Mouse (Mus musculus) lung, adult 10 weeks (tissue): Measurements from ENCODE around the gene Vmn1r29. TPM values are rescaled to one million over a fixed set of nuclear protein-coding genes. Genes with fewer than 3 reads are reported as not detected.

Source experiments
- polyA plus RNA-seq: library from polyadenylated mRNA; stranded (reverse); fragments of 350-450 nt; fragmentation: Illumina TruSeq; extraction: RNeasy Lipid Tissue Mini Kit (QIAGEN cat#74804); gene quantifications from one replicate; pipeline ENCODE4 v1.2.3, GENCODE M21; 2014; ENCODE audit warnings: low read depth, low replicate concordance; ENCODE audit not compliant: insufficient read depth

Vmn1r29 gene
- not detected for polyA plus RNA-seq

GRCm38 (mm10) chr6:58301249-58301648 lies at the start of gene Vmn1r29:
Gene Vmn1r29, plus strand, starts transcription at chr6:58301549.

GRCm38 (mm10) chr6:58261737-58262136 lies 39.6 kb upstream of the Vmn1r29 start, which contains the start of gene Vmn1r28:
Gene Vmn1r28, plus strand, starts transcription at chr6:58262037.

Other genes with a start within 250 kb of the Vmn1r29 start
- gene Vmn1r27, start 82.7 kb upstream of the Vmn1r29 start, polyA plus RNA-seq: not detected
- gene Vmn1r28, start 39.5 kb upstream of the Vmn1r29 start, polyA plus RNA-seq: not detected
- gene Vmn1r30, start 141.8 kb downstream of the Vmn1r29 start, polyA plus RNA-seq: not detected
- gene Vmn1r31, start 173.8 kb downstream of the Vmn1r29 start, polyA plus RNA-seq: not detected